35 mouse cellular contexts compared by ENCODE assay signal in the genomic region with DNA sequence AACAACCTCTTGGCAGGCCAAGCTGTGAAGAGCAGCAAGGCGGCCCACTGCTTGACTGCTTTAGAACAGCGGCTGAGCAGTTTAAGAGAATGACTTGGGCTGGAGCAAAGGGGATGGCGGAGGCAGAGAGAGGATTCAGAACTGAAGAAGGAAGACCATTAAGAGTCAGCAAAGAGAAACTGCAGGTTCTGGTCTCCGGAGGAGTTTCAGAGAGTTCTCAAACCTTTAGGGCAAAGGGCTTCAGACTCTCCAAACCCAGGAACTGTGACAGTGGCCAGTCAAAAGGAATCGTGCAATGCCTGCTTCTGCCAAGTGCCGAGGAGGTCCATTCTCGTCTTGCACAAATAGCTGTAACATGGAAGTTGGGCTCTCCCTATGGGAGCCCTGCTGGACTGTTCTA. TPM values are rescaled to one million over a fixed set of nuclear protein-coding genes. Genes with fewer than 3 reads are reported as not detected.
"Had no signal": no experiment of that assay in that cellular context is flagged by ENCODE, and none has a peak within 500 bp of the region (broad histone marks: within the 10 kb centered on the region; RNA-seq: fewer than 3 reads in every experiment).

No protein-coding gene starts in this region.

- H3K36me3 ChIP-seq: limb, embryonic 10.5 days; limb, embryonic 12.5 days; limb, embryonic 13.5 days; limb, embryonic 15.5 days; liver, embryonic 12.5 days; liver, embryonic 13.5 days; liver, embryonic 15.5 days; lung, embryonic 15.5 days; midbrain, embryonic 10.5 days; midbrain, embryonic 12.5 days; midbrain, embryonic 13.5 days; midbrain, embryonic 15.5 days had no signal

- DNase-seq: left cerebral cortex, postnatal 4 days; liver; liver, embryonic 13.5 days; liver, postnatal 0 days; lung, adult 18-20 months; lung, adult 2 months; lung, embryonic 14.5 days; lung, postnatal 10 days; lung, postnatal 14 days; lung, postnatal 36 days; lung, postnatal 4 days; midbrain, embryonic 14.5 days had no signal

- H3K9ac ChIP-seq: limb, embryonic 12.5 days; limb, embryonic 13.5 days; limb, embryonic 15.5 days; liver, embryonic 12.5 days; liver, embryonic 13.5 days; liver, embryonic 14.5 days; liver, embryonic 15.5 days; liver, postnatal 0 days; lung, embryonic 14.5 days; lung, embryonic 15.5 days; midbrain, embryonic 12.5 days; midbrain, embryonic 13.5 days; midbrain, embryonic 15.5 days had no signal

- H3K4me2 ChIP-seq: limb, embryonic 12.5 days; limb, embryonic 13.5 days; limb, embryonic 15.5 days; liver, embryonic 11.5 days; liver, embryonic 12.5 days; liver, embryonic 13.5 days; liver, embryonic 15.5 days; lung, embryonic 14.5 days; lung, embryonic 15.5 days; midbrain, embryonic 12.5 days; midbrain, embryonic 13.5 days; midbrain, embryonic 15.5 days had no signal

- ATAC-seq: liver, embryonic 12.5 days; liver, postnatal 0 days; lung, postnatal 0 days; midbrain, embryonic 13.5 days; midbrain, embryonic 15.5 days; midbrain, embryonic 16.5 days had no signal

- H3K9me3 ChIP-seq: limb, embryonic 10.5 days; limb, embryonic 12.5 days; limb, embryonic 13.5 days; limb, embryonic 15.5 days; liver, embryonic 12.5 days; liver, embryonic 13.5 days; liver, embryonic 15.5 days; lung, embryonic 15.5 days; midbrain, embryonic 10.5 days; midbrain, embryonic 12.5 days; midbrain, embryonic 13.5 days; midbrain, embryonic 15.5 days had no signal

- H3K27me3 ChIP-seq: liver, embryonic 12.5 days; liver, embryonic 13.5 days; midbrain, embryonic 15.5 days had no signal

- H3K27ac ChIP-seq: left cerebral cortex, adult 2 months; limb, embryonic 10.5 days; limb, embryonic 12.5 days; limb, embryonic 13.5 days; limb, embryonic 15.5 days; liver, embryonic 12.5 days; liver, embryonic 13.5 days; liver, embryonic 14.5 days; liver, embryonic 15.5 days; lung, embryonic 15.5 days; macrophage; midbrain, embryonic 10.5 days; midbrain, embryonic 12.5 days; midbrain, embryonic 13.5 days; midbrain, embryonic 15.5 days had no signal

- H3K4me3 ChIP-seq: left cerebral cortex, adult 2 months; limb, embryonic 10.5 days; limb, embryonic 12.5 days; limb, embryonic 13.5 days; limb, embryonic 15.5 days; liver, embryonic 12.5 days; liver, embryonic 13.5 days; liver, embryonic 15.5 days; lung, embryonic 15.5 days; megakaryocyte, embryonic 14.5 days; midbrain, embryonic 10.5 days; midbrain, embryonic 12.5 days; midbrain, embryonic 13.5 days; midbrain, embryonic 15.5 days; myocyte had no signal

RNA-seq across cellular contexts. Expression of gene Grid1, which starts 54.5 kb away (rescaled TPM):
- total RNA-seq: megakaryocyte progenitor cell, adult 5-6 weeks; megakaryocyte, adult 5-6 weeks; megakaryocyte-erythroid progenitor cell, adult 5-6 weeks; monocyte, adult 5-6 weeks had no signal
- polyA plus RNA-seq: liver, postnatal 0 days; macrophage; myocyte had no signal
